Comparison of ENCODE assay signal across 10 mouse cellular contexts in the genomic region with DNA sequence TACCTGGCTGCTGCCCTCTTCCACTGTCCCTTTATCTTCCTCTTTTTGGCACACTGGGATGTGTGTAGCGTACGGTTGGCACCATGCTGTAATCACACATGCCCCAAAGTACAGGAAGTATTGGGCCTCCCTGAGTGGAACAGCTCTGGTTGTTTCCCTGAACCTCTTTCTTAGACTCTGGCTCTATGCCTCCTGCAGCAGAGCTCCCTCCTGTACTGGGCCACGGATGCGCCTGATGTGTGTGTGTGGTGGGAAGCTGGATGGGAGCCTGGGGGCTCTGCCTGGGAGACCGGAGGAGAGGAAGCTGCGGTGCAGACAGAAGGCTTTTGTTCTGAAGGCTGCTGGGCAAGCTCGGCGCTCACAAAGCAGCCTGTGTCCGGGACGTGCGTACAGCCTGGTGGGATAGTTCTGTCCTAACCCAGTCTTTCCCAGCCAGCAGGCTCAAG. TPM values are rescaled to one million over a fixed set of nuclear protein-coding genes. Genes with fewer than 3 reads are reported as not detected.
A peak's percentile ranks its signal among the peaks of the same experiment; 100 is the strongest.
DNase-seq lines count a peak whose midpoint lies in the region; ATAC-seq and TF ChIP-seq lines count a peak whose summit lies in the region.
"Had no signal": no experiment of that assay in that cellular context is flagged by ENCODE, and none has a peak within 500 bp of the region (broad histone marks: within the 10 kb centered on the region; RNA-seq: fewer than 3 reads in every experiment).

No protein-coding gene starts in this region.

- H3K36me3 ChIP-seq in forebrain, embryonic 16.5 days (ENCODE audit: control insufficient read depth, insufficient read depth), result no peaks in the 10 kb centered on the region
- peaks cover 30% of the 10 kb centered on the region for H3K36me3 ChIP-seq in midbrain, embryonic 13.5 days

- 58% methylated on average over 11 of the region's 11 CpGs for WGBS in forebrain, embryonic 16.5 days
- 84% methylated on average over 11 of the region's 11 CpGs for WGBS in midbrain, embryonic 13.5 days

- ATAC-seq in common myeloid progenitor, adult 5-6 weeks (replicated peaks; ENCODE audit: low read depth, poor library complexity, severe bottlenecking), result peak; percentile 27
- ATAC-seq in forebrain, embryonic 16.5 days, result peak; percentile 60
- ATAC-seq in midbrain, embryonic 13.5 days, result peak; percentile 74

- no peak for TF ChIP-seq CTCF in layer of hippocampus, adult 2 months (conservative IDR thresholded peaks at IDR 0.05)

- no peak overlapping the region for H3K4me2 ChIP-seq in forebrain, embryonic 16.5 days (ENCODE audit: low read length)
- no peak overlapping the region for H3K4me2 ChIP-seq in midbrain, embryonic 13.5 days (replicated peaks)

- DNase-seq in layer of hippocampus, adult 2 months (ENCODE audit: low spot score in 2 of 2), result peak; percentile 43 to 63
- DNase-seq in layer of hippocampus, postnatal 25 days (ENCODE audit: extremely low spot score in 1 of 2, low spot score in 1 of 2), result no peak
- no peak for DNase-seq in urinary bladder, postnatal 4 days (ENCODE audit: low spot score in 2 of 2)
- no peak for DNase-seq in c-Kit-positive CD71-positive TER-119-positive erythroid progenitor cells, embryonic 14.5 days (ENCODE audit: low spot score)
- DNase-seq in right cerebral cortex, adult 2 months (ENCODE audit: low spot score in 2 of 2), result no peak
- DNase-seq: spleen, adult 18-20 months had no signal

- H3K9ac ChIP-seq in forebrain, embryonic 16.5 days (replicated peaks; ENCODE audit: low read depth, low read length), result no peak overlapping the region
- no peak overlapping the region for H3K9ac ChIP-seq in midbrain, embryonic 13.5 days (replicated peaks)

- no peak overlapping the region for H3K4me3 ChIP-seq in layer of hippocampus, adult 2 months
- no peak overlapping the region for H3K4me3 ChIP-seq in forebrain, embryonic 16.5 days (replicated peaks; ENCODE audit: low read length)
- no peak overlapping the region for H3K4me3 ChIP-seq in midbrain, embryonic 13.5 days (replicated peaks)
- H3K4me3 ChIP-seq: heart, embryonic 10.5 days had no signal

- H3K4me1 ChIP-seq in forebrain, embryonic 16.5 days (replicated peaks; ENCODE audit: control insufficient read depth, insufficient read depth, low read length), result no peaks in the 10 kb centered on the region
- H3K4me1 ChIP-seq in midbrain, embryonic 13.5 days (replicated peaks), result no peaks in the 10 kb centered on the region

- no peaks in the 10 kb centered on the region for H3K27me3 ChIP-seq in forebrain, embryonic 16.5 days (replicated peaks; ENCODE audit: control insufficient read depth, insufficient read depth, low read length)
- H3K27me3 ChIP-seq in midbrain, embryonic 13.5 days, result no peaks in the 10 kb centered on the region

- no peaks in the 10 kb centered on the region for H3K9me3 ChIP-seq in forebrain, embryonic 16.5 days (ENCODE audit: control insufficient read depth, low read length)
- no peaks in the 10 kb centered on the region for H3K9me3 ChIP-seq in midbrain, embryonic 13.5 days
- H3K9me3 ChIP-seq: heart, embryonic 10.5 days had no signal

- peak overlapping the region; percentile 87 for H3K27ac ChIP-seq in layer of hippocampus, adult 2 months
- H3K27ac ChIP-seq in forebrain, embryonic 16.5 days (ENCODE audit: low read length), result 0 out of 2 replicates have a peak overlapping the region, but pooled peaks have one; percentile 13
- peak overlapping the region; percentile 70 for H3K27ac ChIP-seq in midbrain, embryonic 13.5 days
- H3K27ac ChIP-seq: heart, embryonic 10.5 days had no signal

RNA-seq across cellular contexts. Expression of gene Tedc1, which starts 7.4 kb away (rescaled TPM):
- 1 to 10 TPM; 1.3 to 1.4 TPM for total RNA-seq in layer of hippocampus, adult 2 months (2021)
- 1 to 10 TPM; 1.1 to 1.2 TPM for total RNA-seq in layer of hippocampus, postnatal 25 days (2021)
- 19.2 and 19.6 TPM in 2 replicates for total RNA-seq in common myeloid progenitor, adult 5-6 weeks (2017)
- 20.2 and 21.5 TPM in 2 replicates for polyA plus RNA-seq in forebrain, embryonic 16.5 days (2015; fragmentation: Nextera tagmentation; extraction: Ambion mirVana)
- 21.3 and 21.6 TPM in 2 replicates for polyA plus RNA-seq in midbrain, embryonic 13.5 days (2015; fragmentation: Nextera tagmentation; extraction: Ambion mirVana)

RNA-seq across cellular contexts. Expression of gene Crip1, which starts 17.5 kb away (rescaled TPM):
- total RNA-seq in layer of hippocampus, adult 2 months (2021), result 10 to 100 TPM; 11.9 to 12.9 TPM
- total RNA-seq in layer of hippocampus, postnatal 25 days (2021), result 10 to 100 TPM in 1 of 2 experiments, 1 to 10 TPM in 1; 7.6 to 12.6 TPM
- total RNA-seq in common myeloid progenitor, adult 5-6 weeks (2017), result 337 and 338 TPM in 2 replicates
- polyA plus RNA-seq in forebrain, embryonic 16.5 days (2015; fragmentation: Nextera tagmentation; extraction: Ambion mirVana), result 30.6 and 35.2 TPM in 2 replicates
- polyA plus RNA-seq in midbrain, embryonic 13.5 days (2015; fragmentation: Nextera tagmentation; extraction: Ambion mirVana), result 31.0 and 35.1 TPM in 2 replicates

RNA-seq across cellular contexts. Expression of gene Tmem121, which starts 22.1 kb away (rescaled TPM):
- total RNA-seq in layer of hippocampus, adult 2 months (2021), result 10 to 100 TPM; 19.7 to 20.7 TPM
- 10 to 100 TPM; 22.6 to 23.3 TPM for total RNA-seq in layer of hippocampus, postnatal 25 days (2021)
- total RNA-seq in common myeloid progenitor, adult 5-6 weeks (2017), result 1.2 TPM in 1 of 2 replicates, not detected in the other
- polyA plus RNA-seq in forebrain, embryonic 16.5 days (2015; fragmentation: Nextera tagmentation; extraction: Ambion mirVana), result 38.8 and 46.9 TPM in 2 replicates
- polyA plus RNA-seq in midbrain, embryonic 13.5 days (2015; fragmentation: Nextera tagmentation; extraction: Ambion mirVana), result 24.7 and 30.2 TPM in 2 replicates

RNA-seq across cellular contexts. Expression of gene Crip2, which starts 23.5 kb away (rescaled TPM):
- total RNA-seq in layer of hippocampus, adult 2 months (2021), result 10 to 100 TPM; 90.3 to 99.5 TPM
- 100 to 1,000 TPM; 110 to 113 TPM for total RNA-seq in layer of hippocampus, postnatal 25 days (2021)
- total RNA-seq in common myeloid progenitor, adult 5-6 weeks (2017), result 6.3 and 7.3 TPM in 2 replicates
- polyA plus RNA-seq in forebrain, embryonic 16.5 days (2015; fragmentation: Nextera tagmentation; extraction: Ambion mirVana), result 426 and 444 TPM in 2 replicates
- 360 TPM in 2 replicates for polyA plus RNA-seq in midbrain, embryonic 13.5 days (2015; fragmentation: Nextera tagmentation; extraction: Ambion mirVana)

Comparison
In these comparisons a context has a peak if more than half of its experiments do, and no peak if none do; other contexts are left out.
1. DNase-seq: peak in layer of hippocampus, adult 2 months (2 of 2); none in layer of hippocampus, postnatal 25 days (0 of 2), urinary bladder, postnatal 4 days (0 of 2), c-Kit-positive CD71-positive TER-119-positive erythroid progenitor cells, embryonic 14.5 days (single experiment) and right cerebral cortex, adult 2 months (0 of 2).
2. H3K27ac ChIP-seq: peak in every context shown above with its lines; median percentile 87 in layer of hippocampus, adult 2 months; 70 in midbrain, embryonic 13.5 days; 13 in forebrain, embryonic 16.5 days.
3. RNA of gene Crip1, which starts 17.5 kb away (total RNA-seq): 337 to 338 TPM in common myeloid progenitor, adult 5-6 weeks; 11.9 to 12.9 TPM in layer of hippocampus, adult 2 months and 7.6 to 12.6 TPM in layer of hippocampus, postnatal 25 days; every median in the first group is over 10 times any median in the second.
4. Peak in every context shown above with its lines, with median percentiles within 50 percentile points of each other: ATAC-seq.